ENCODE assay signal across 7 mouse cellular contexts in the genomic region with DNA sequence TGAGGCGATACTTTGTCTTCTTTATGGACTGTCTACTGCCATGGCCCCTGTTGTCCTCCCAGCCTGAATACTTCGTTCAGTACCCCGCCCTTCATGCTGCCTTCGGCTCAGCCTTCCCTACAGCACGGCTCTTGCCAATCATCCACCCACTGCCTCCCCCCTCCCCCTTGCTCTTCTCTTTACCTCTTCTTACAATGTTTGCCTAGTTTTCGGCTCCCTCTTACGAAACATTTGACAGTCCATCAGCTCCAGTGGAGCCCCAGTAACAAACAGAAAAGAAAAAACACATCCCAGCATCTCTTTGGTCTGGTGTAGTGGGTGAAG. TPM values are rescaled to one million over a fixed set of nuclear protein-coding genes. Genes with fewer than 3 reads are reported as not detected.
DNase-seq lines count a peak whose midpoint lies in the region; ATAC-seq and TF ChIP-seq lines count a peak whose summit lies in the region.

No protein-coding gene starts in this region.

- H3K27ac ChIP-seq in layer of hippocampus, adult 2 months, result peak overlapping the region; percentile 73; the same call in 1 of the 2 replicates
- H3K27ac ChIP-seq in forebrain, embryonic 11.5 days (ENCODE audit: low read depth, low read length), result no peak overlapping the region
- H3K27ac ChIP-seq in intestine, embryonic 15.5 days, result no peak overlapping the region
- H3K27ac ChIP-seq in neural tube, embryonic 12.5 days, result no peak overlapping the region

- TF ChIP-seq CTCF in layer of hippocampus, adult 2 months (conservative IDR thresholded peaks at IDR 0.05), result no peak

- peak overlapping the region; percentile 27; the same call in 1 of the 2 replicates for H3K4me2 ChIP-seq in forebrain, embryonic 11.5 days (ENCODE audit: low read depth, low read length, severe bottlenecking)
- H3K4me2 ChIP-seq in intestine, embryonic 15.5 days (replicated peaks), result peak overlapping the region; percentile 50
- peak overlapping the region; percentile 52 for H3K4me2 ChIP-seq in neural tube, embryonic 12.5 days (replicated peaks)

- peaks cover 3% of the 10 kb centered on the region; the same call in 1 of the 2 replicates for H3K4me1 ChIP-seq in forebrain, embryonic 11.5 days (replicated peaks; ENCODE audit: control insufficient read depth, insufficient read depth, low read length)
- no peaks in the 10 kb centered on the region for H3K4me1 ChIP-seq in intestine, embryonic 15.5 days (replicated peaks)
- peaks cover 8% of the 10 kb centered on the region; the same call in 1 of the 2 replicates for H3K4me1 ChIP-seq in neural tube, embryonic 12.5 days

- no peaks in the 10 kb centered on the region for H3K27me3 ChIP-seq in forebrain, embryonic 11.5 days (ENCODE audit: control insufficient read depth, insufficient read depth, low read length)
- no peaks in the 10 kb centered on the region for H3K27me3 ChIP-seq in intestine, embryonic 15.5 days (replicated peaks)
- H3K27me3 ChIP-seq in neural tube, embryonic 12.5 days (replicated peaks), result no peaks in the 10 kb centered on the region

- H3K9ac ChIP-seq in forebrain, embryonic 11.5 days (ENCODE audit: low read length), result no peak overlapping the region
- H3K9ac ChIP-seq in intestine, embryonic 15.5 days, result no peak overlapping the region
- no peak overlapping the region for H3K9ac ChIP-seq in neural tube, embryonic 12.5 days

- no peak overlapping the region; the same call in 1 of the 2 replicates for H3K4me3 ChIP-seq in layer of hippocampus, adult 2 months
- no peak overlapping the region for H3K4me3 ChIP-seq in forebrain, embryonic 11.5 days (ENCODE audit: low read depth, low read length)
- no peak overlapping the region for H3K4me3 ChIP-seq in intestine, embryonic 15.5 days (replicated peaks)
- H3K4me3 ChIP-seq in neural tube, embryonic 12.5 days, result no peak overlapping the region

- H3K9me3 ChIP-seq in forebrain, embryonic 11.5 days (ENCODE audit: control insufficient read depth, low read length), result no peaks in the 10 kb centered on the region
- H3K9me3 ChIP-seq in intestine, embryonic 15.5 days, result no peaks in the 10 kb centered on the region
- H3K9me3 ChIP-seq in neural tube, embryonic 12.5 days, result no peaks in the 10 kb centered on the region

- peak in 1 of 2 experiments; percentile 7 for DNase-seq in layer of hippocampus, adult 2 months (ENCODE audit: low spot score in 2 of 2)
- DNase-seq in layer of hippocampus, postnatal 36 days, result no peak
- no peak for DNase-seq in forebrain, embryonic 11.5 days (ENCODE audit: low spot score)
- DNase-seq in T-cell, adult 2 months (ENCODE audit: low spot score), result no peak
- no peak for DNase-seq in embryo, embryonic 10.5 days (ENCODE audit: low spot score)

- 33% methylated on average over 7 of the region's 7 CpGs for WGBS in forebrain, embryonic 11.5 days
- 39% methylated on average over 7 of the region's 7 CpGs for WGBS in intestine, embryonic 15.5 days
- 29% methylated on average over 7 of the region's 7 CpGs for WGBS in neural tube, embryonic 12.5 days

- no peaks in the 10 kb centered on the region for H3K36me3 ChIP-seq in forebrain, embryonic 11.5 days (ENCODE audit: control insufficient read depth, insufficient read depth, low read length)
- no peaks in the 10 kb centered on the region for H3K36me3 ChIP-seq in intestine, embryonic 15.5 days
- H3K36me3 ChIP-seq in neural tube, embryonic 12.5 days, result no peaks in the 10 kb centered on the region

- ATAC-seq in forebrain, embryonic 11.5 days (replicated peaks; ENCODE audit: low FRiP score), result peak; percentile 63
- peak; percentile 67 for ATAC-seq in intestine, embryonic 15.5 days
- ATAC-seq in neural tube, embryonic 12.5 days (ENCODE audit: low FRiP score, low read depth), result peak; percentile 87

RNA-seq across cellular contexts. Expression of a gene that starts 35.4 kb away (rescaled TPM):
- under 1 TPM; 0.54 to 0.61 TPM for total RNA-seq in layer of hippocampus, adult 2 months (2021)
- under 1 TPM; 0.28 to 0.30 TPM for total RNA-seq in layer of hippocampus, postnatal 36 days (2021)
- 0.27 TPM in 1 of 2 replicates, not detected in the other for polyA plus RNA-seq in forebrain, embryonic 11.5 days (2014; fragmentation: Nextera tagmentation; extraction: Ambion mirVana)
- 1.1 TPM in 2 replicates for polyA plus RNA-seq in intestine, embryonic 15.5 days (2015; fragmentation: Nextera tagmentation; extraction: Ambion mirVana)
- polyA plus RNA-seq in neural tube, embryonic 12.5 days (2016; fragmentation: Nextera tagmentation; extraction: Ambion mirVana), result 0.18 and 0.20 TPM in 2 replicates
